Mouse (Mus musculus): ENCODE data around the gene Rbpj.

GRCm38 (mm10) chr5:53467602-53468001 is 1.6 kb downstream of the Rbpj start:
- no peak for TF ChIP-seq GATA1 (IDR thresholded peaks at IDR 0.05; ENCODE audit: borderline replicate concordance, low read length)
- TF ChIP-seq FLI1 (IDR thresholded peaks at IDR 0.05; ENCODE audit: low read length): no peak

Measured in megakaryocyte, embryonic 14.5 days (primary cell).